Mouse (Mus musculus): Measurements from ENCODE around the gene Uaca. TPM values are rescaled to one million over a fixed set of nuclear protein-coding genes. Genes with fewer than 3 reads are reported as not detected.

Uaca gene
- polyA plus RNA-seq, 1 experiment from 2014 or later, result 6.8 TPM

- 27% methylated on average over 20 of the region's 20 CpGs for WGBS (ENCODE audit: missing documents)
- H3K27ac ChIP-seq, result peak overlapping the region; percentile 21; the same call in 1 of the 2 replicates
- peak overlapping the region; percentile 8; the same call in 1 of the 2 replicates for H3K4me3 ChIP-seq (ENCODE audit: inconsistent target)
- H3K79me2 ChIP-seq (ENCODE audit: inconsistent target), result no peaks in the 10 kb centered on the region
- no peaks in the 10 kb centered on the region for H3K36me3 ChIP-seq (ENCODE audit: inconsistent target)
Observed at GRCm38 (mm10) chr9:60837449-60838141, 43.3 kb downstream of the Uaca start.

GRCm38 (mm10) chr9:60838331-60838872 lies 44.1 kb downstream of the Uaca start:
- no peak overlapping the region for H3K27ac ChIP-seq
- H3K79me2 ChIP-seq (ENCODE audit: inconsistent target), result no peaks in the 10 kb centered on the region
- H3K36me3 ChIP-seq (ENCODE audit: inconsistent target), result no peaks in the 10 kb centered on the region
- no peak overlapping the region for H3K4me3 ChIP-seq (ENCODE audit: inconsistent target)
- 71% methylated on average over 9 of the region's 9 CpGs for WGBS (ENCODE audit: missing documents)

- no peaks in the 10 kb centered on the region for H3K79me2 ChIP-seq (ENCODE audit: inconsistent target)
- no peak overlapping the region for H3K4me3 ChIP-seq (ENCODE audit: inconsistent target)
- no peaks in the 10 kb centered on the region for H3K36me3 ChIP-seq (ENCODE audit: inconsistent target)
- WGBS (ENCODE audit: missing documents), result 91% methylated on average over 5 of the region's 5 CpGs
- no peak overlapping the region for H3K27ac ChIP-seq
Observed at GRCm38 (mm10) chr9:60841393-60841792, 47.1 kb downstream of the Uaca start.

GRCm38 (mm10) chr9:60843415-60844076 lies 49.2 kb downstream of the Uaca start:
- no peak overlapping the region for H3K27ac ChIP-seq
- H3K36me3 ChIP-seq (ENCODE audit: inconsistent target), result no peaks in the 10 kb centered on the region
- no peak overlapping the region for H3K4me3 ChIP-seq (ENCODE audit: inconsistent target)
- H3K79me2 ChIP-seq (ENCODE audit: inconsistent target), result no peaks in the 10 kb centered on the region
- WGBS (ENCODE audit: missing documents), result 93% methylated on average over 6 of the region's 6 CpGs

- WGBS (ENCODE audit: missing documents), result 91% methylated on average over 9 of the region's 9 CpGs
Observed at GRCm38 (mm10) chr9:60848730-60849129, 54.4 kb downstream of the Uaca start.

GRCm38 (mm10) chr9:60849986-60850385 lies 55.6 kb downstream of the Uaca start:
- Histone ChIP-seq H3K27ac (no peak overlapping the region), H3K36me3 (ENCODE audit: inconsistent target) (no peaks in the 10 kb centered on the region), H3K79me2 (ENCODE audit: inconsistent target) (no peaks in the 10 kb centered on the region), H3K4me3 (ENCODE audit: inconsistent target) (no peak overlapping the region)
- 87% methylated on average over 12 of the region's 12 CpGs for WGBS (ENCODE audit: missing documents)

More at GRCm38 (mm10) chr9:60848730-60849129, 54.4 kb downstream of the Uaca start:
- H3K4me3 ChIP-seq (ENCODE audit: inconsistent target), result no peak overlapping the region
- no peak overlapping the region for H3K27ac ChIP-seq
- H3K36me3 ChIP-seq (ENCODE audit: inconsistent target), result no peaks in the 10 kb centered on the region
- no peaks in the 10 kb centered on the region for H3K79me2 ChIP-seq (ENCODE audit: inconsistent target)

- no peak overlapping the region for H3K4me3 ChIP-seq (ENCODE audit: inconsistent target)
- no peaks in the 10 kb centered on the region for H3K36me3 ChIP-seq (ENCODE audit: inconsistent target)
- H3K27ac ChIP-seq, result no peak overlapping the region
- no peaks in the 10 kb centered on the region for H3K79me2 ChIP-seq (ENCODE audit: inconsistent target)
- 96% methylated on average over 10 of the region's 11 CpGs for WGBS (ENCODE audit: missing documents)
Observed at GRCm38 (mm10) chr9:60854196-60854595, 59.9 kb downstream of the Uaca start.

- Histone ChIP-seq H3K36me3 (ENCODE audit: inconsistent target) (no peaks in the 10 kb centered on the region), H3K79me2 (ENCODE audit: inconsistent target) (no peaks in the 10 kb centered on the region), H3K27ac (no peak overlapping the region), H3K4me3 (ENCODE audit: inconsistent target) (no peak overlapping the region)
- WGBS (ENCODE audit: missing documents), result 30% methylated on average over 5 of the region's 5 CpGs
Observed at GRCm38 (mm10) chr9:60857833-60858232, 63.5 kb downstream of the Uaca start.

- Histone ChIP-seq H3K79me2 (ENCODE audit: inconsistent target) (no peaks in the 10 kb centered on the region), H3K4me3 (ENCODE audit: inconsistent target) (no peak overlapping the region), H3K36me3 (ENCODE audit: inconsistent target) (no peaks in the 10 kb centered on the region), H3K27ac (no peak overlapping the region)
- 36% methylated on average over 11 of the region's 11 CpGs for WGBS (ENCODE audit: missing documents)
Observed at GRCm38 (mm10) chr9:60858306-60858960, 64.1 kb downstream of the Uaca start.

- WGBS (ENCODE audit: missing documents), result 19% methylated on average over 8 of the region's 9 CpGs
- Histone ChIP-seq H3K79me2 (ENCODE audit: inconsistent target) (no peaks in the 10 kb centered on the region), H3K27ac (no peak overlapping the region), H3K36me3 (ENCODE audit: inconsistent target) (no peaks in the 10 kb centered on the region), H3K4me3 (ENCODE audit: inconsistent target) (no peak overlapping the region)
Observed at GRCm38 (mm10) chr9:60859031-60859430, 64.7 kb downstream of the Uaca start.

- H3K27ac ChIP-seq, result no peak overlapping the region
- no peak overlapping the region for H3K4me3 ChIP-seq (ENCODE audit: inconsistent target)
- H3K36me3 ChIP-seq (ENCODE audit: inconsistent target), result no peaks in the 10 kb centered on the region
- WGBS (ENCODE audit: missing documents), result 96% methylated on average over 5 of the region's 5 CpGs
- no peaks in the 10 kb centered on the region for H3K79me2 ChIP-seq (ENCODE audit: inconsistent target)
Observed at GRCm38 (mm10) chr9:60861030-60861429, 66.7 kb downstream of the Uaca start.

- WGBS (ENCODE audit: missing documents), result 81% methylated on average over 9 of the region's 9 CpGs
- Histone ChIP-seq H3K4me3 (ENCODE audit: inconsistent target) (no peak overlapping the region), H3K27ac (no peak overlapping the region), H3K79me2 (ENCODE audit: inconsistent target) (no peaks in the 10 kb centered on the region), H3K36me3 (ENCODE audit: inconsistent target) (no peaks in the 10 kb centered on the region)
Observed at GRCm38 (mm10) chr9:60864664-60865063, 70.3 kb downstream of the Uaca start.

GRCm38 (mm10) chr9:60865866-60866265 lies 71.5 kb downstream of the Uaca start:
- 95% methylated on average over 4 of the region's 4 CpGs for WGBS (ENCODE audit: missing documents)
- Histone ChIP-seq H3K27ac (no peak overlapping the region), H3K4me3 (ENCODE audit: inconsistent target) (no peak overlapping the region)

GRCm38 (mm10) chr9:60870451-60870850 lies 76.1 kb downstream of the Uaca start:
- H3K79me2 ChIP-seq (ENCODE audit: inconsistent target), result no peaks in the 10 kb centered on the region
- no peak overlapping the region for H3K27ac ChIP-seq
- 96% methylated on average over 18 of the region's 18 CpGs for WGBS (ENCODE audit: missing documents)
- H3K4me3 ChIP-seq (ENCODE audit: inconsistent target), result no peak overlapping the region
- no peaks in the 10 kb centered on the region for H3K36me3 ChIP-seq (ENCODE audit: inconsistent target)

More at GRCm38 (mm10) chr9:60865866-60866265, 71.5 kb downstream of the Uaca start:
- H3K36me3 ChIP-seq (ENCODE audit: inconsistent target), result no peaks in the 10 kb centered on the region
- H3K79me2 ChIP-seq (ENCODE audit: inconsistent target), result no peaks in the 10 kb centered on the region

Measured in macrophage (primary cell).